In the genomic region with DNA sequence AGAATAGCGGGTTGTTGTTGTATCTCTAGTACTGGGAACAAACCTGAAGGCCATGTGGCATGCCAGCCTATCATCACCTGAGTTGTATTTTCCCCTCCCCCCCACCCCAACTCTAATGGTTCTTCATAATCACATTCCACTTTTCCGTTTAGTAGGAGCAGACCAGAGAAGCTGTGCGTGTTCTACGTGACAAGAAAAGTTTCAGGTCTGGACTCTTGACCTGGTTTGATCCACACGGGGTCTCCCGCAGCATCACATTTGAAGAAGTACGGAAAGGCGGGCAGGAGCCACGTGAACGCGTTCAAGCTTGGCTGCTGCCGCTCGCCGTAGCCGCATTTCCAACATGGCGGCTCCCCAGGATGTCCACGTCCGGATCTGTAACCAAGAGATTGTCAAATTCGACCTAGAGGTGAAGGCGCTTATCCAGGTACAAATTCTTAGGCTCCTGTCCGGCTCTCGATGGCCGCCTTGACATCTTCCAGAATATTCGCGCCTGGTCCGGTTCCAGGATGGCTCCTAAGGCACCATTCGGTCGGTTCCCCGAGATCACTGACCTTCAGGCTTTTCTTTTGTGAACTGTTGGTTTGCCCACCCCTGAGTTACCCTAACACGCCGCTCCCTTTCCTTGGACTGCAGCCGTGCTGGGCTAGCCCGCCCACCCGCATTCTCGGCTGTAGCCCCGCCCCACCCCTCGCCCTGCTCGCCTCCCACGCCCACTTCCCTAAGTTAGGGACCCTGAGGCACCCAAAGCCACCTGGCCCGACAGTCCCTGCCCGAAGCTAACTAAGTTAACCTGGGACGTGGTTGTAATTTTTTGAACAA, we compare ENCODE assay signal across 8 mouse cellular contexts. TPM values are rescaled to one million over a fixed set of nuclear protein-coding genes. Genes with fewer than 3 reads are reported as not detected.
DNase-seq lines count a peak whose midpoint lies in the region.

A gene (plus strand): TSS at position 317 of the 822 bp plus-strand sequence.

- peaks cover 39% of the 10 kb centered on the region for H3K4me1 ChIP-seq in megakaryocyte, embryonic 14.5 days

- peak; percentile 55 for DNase-seq in WW6 (ENCODE audit: low read depth, low spot score)
- peak; percentile 54 to 78 for DNase-seq in cerebellum, postnatal 4 days (ENCODE audit: low spot score in 2 of 2)
- peak; percentile 47 to 52 for DNase-seq in gastrocnemius, adult 8-10 months (ENCODE audit: low spot score in 2 of 2)
- DNase-seq in hindlimb bud, embryonic 11.5 days (ENCODE audit: extremely low spot score, low read depth, low spot score) = peak; percentile 50
- DNase-seq in left cerebral cortex, adult 8-10 months (ENCODE audit: low spot score in 2 of 2) = peak; percentile 76 to 81
- DNase-seq in right cerebral cortex, postnatal 10 days (ENCODE audit: low spot score in 2 of 2) = peak; percentile 89 to 91
- DNase-seq in urinary bladder, postnatal 4 days (ENCODE audit: low spot score in 2 of 2) = peak; percentile 75 to 82

- H3K27me3 ChIP-seq in megakaryocyte, embryonic 14.5 days (replicated peaks) = no peaks in the 10 kb centered on the region

- peak within 1 kb of the TSS; percentile 93 for H3K4me3 ChIP-seq in megakaryocyte, embryonic 14.5 days (replicated peaks)

- H3K9me3 ChIP-seq in megakaryocyte, embryonic 14.5 days = no peaks in the 10 kb centered on the region

- peaks cover 47% of the 10 kb centered on the region for H3K36me3 ChIP-seq in megakaryocyte, embryonic 14.5 days (replicated peaks; ENCODE audit: low read length)

RNA-seq across cellular contexts. Expression of the gene that starts here (rescaled TPM):
- 10 to 100 TPM; 21.9 to 33.2 (median 30.4) TPM for total RNA-seq in gastrocnemius, adult 8-10 months (2022)
- total RNA-seq in left cerebral cortex, adult 8-10 months (2022) = 10 to 100 TPM; 31.9 to 35.4 (median 33.2) TPM
- polyA plus RNA-seq in megakaryocyte, embryonic 14.5 days (2012; ENCODE audit: insufficient read depth, low replicate concordance) = 8.9 and 26.5 TPM in 2 replicates

Comparison
In these comparisons a context has a peak if more than half of its experiments do, and no peak if none do; other contexts are left out.
1. Peak in every context shown above with its lines: DNase-seq and H3K4me3 ChIP-seq.